Mouse (Mus musculus) MEL (cell line): ENCODE results near the gene Clpsl2.

Experiments used
- CHD2 ChIP-seq: IDR thresholded peaks from 2 replicates; pipeline ENCODE4 v1.6.1; 2011; ENCODE audit warnings: low read length, improper control_type of control experiment
- EP300 ChIP-seq, 2 experiments: IDR thresholded peaks; 2 replicates each; pipeline ENCODE4 v1.6.1; 2011; ENCODE audit warnings: improper control_type of control experiment in 2 of 2, low read length in 2 of 2, low read depth in 1 of 2, mild to moderate bottlenecking in 1 of 2
- ETS1 ChIP-seq: IDR thresholded peaks from 2 replicates; pipeline ENCODE4 v1.6.1; 2012; ENCODE audit warnings: low read depth, mild to moderate bottlenecking, inconsistent platforms, low read length, improper control_type of control experiment, moderate library complexity
- GABPA ChIP-seq: IDR thresholded peaks from 2 replicates; pipeline ENCODE4 v1.6.1; 2012; ENCODE audit warnings: low read depth, mild to moderate bottlenecking, inconsistent platforms, low read length, improper control_type of control experiment, moderate library complexity
- POLR2A ChIP-seq, 2 experiments: IDR thresholded peaks; 2 replicates each; pipeline ENCODE4 v1.6.1; 2011 to 2012; ENCODE audit warnings: low read length in 2 of 2, mild to moderate bottlenecking in 2 of 2, control low read depth in 1 of 2, improper control_type of control experiment in 1 of 2, low read depth in 1 of 2, moderate library complexity in 1 of 2; ENCODE audit not compliant: control insufficient read depth in 1 of 2, insufficient read depth in 1 of 2, poor library complexity in 1 of 2
- POLR2AphosphoS2 ChIP-seq: IDR thresholded peaks from 2 replicates; pipeline ENCODE4 v1.6.1; 2011; ENCODE audit warnings: low read length, improper control_type of control experiment
- TBP ChIP-seq: IDR thresholded peaks from 2 replicates; pipeline ENCODE4 v1.8.0; 2011; ENCODE audit warnings: low read depth, low read length, improper control_type of control experiment
- USF1 ChIP-seq: IDR thresholded peaks from 2 replicates; pipeline ENCODE4 v1.6.1; 2014; ENCODE audit warnings: low read depth, mild to moderate bottlenecking, inconsistent platforms, low read length, improper control_type of control experiment, moderate library complexity
- USF2 ChIP-seq, 2 experiments: IDR thresholded peaks; 2 replicates each; pipeline ENCODE4 v1.6.1; 2011 to 2012; ENCODE audit warnings: improper control_type of control experiment in 2 of 2, low read length in 2 of 2, borderline replicate concordance in 1 of 2, inconsistent platforms in 1 of 2, low read depth in 1 of 2, mild to moderate bottlenecking in 1 of 2; ENCODE audit not compliant: insufficient read depth in 1 of 2
- ZNF384 ChIP-seq: IDR thresholded peaks from 2 replicates; pipeline ENCODE4 v1.6.1; 2012; ENCODE audit warnings: low read depth, mild to moderate bottlenecking, inconsistent platforms, low read length, improper control_type of control experiment

GRCm38 (mm10) chr17:28519827-28520226 lies 29.4 kb upstream of the Clpsl2 start:
- TF ChIP-seq GABPA (no peak), POLR2AphosphoS2 (no peak), USF2 (IDR thresholded peaks at IDR 0.05; ENCODE audit: borderline replicate concordance in 1 of 2, insufficient read depth in 1 of 2, low read depth in 1 of 2, low read length in 2 of 2) (no peak), TBP (no peak), ZNF384 (no peak), EP300 (IDR thresholded peaks at IDR 0.05; ENCODE audit: low read depth in 1 of 2, low read length in 2 of 2) (no peak), ETS1 (no peak), USF1 (no peak), CHD2 (no peak), POLR2A (IDR thresholded peaks at IDR 0.05; ENCODE audit: control insufficient read depth in 1 of 2, insufficient read depth in 1 of 2, low read depth in 1 of 2, low read length in 2 of 2, poor library complexity in 1 of 2) (no peak)
